Mouse (Mus musculus) naive thymus-derived CD4-positive, alpha-beta T cell, adult 2 months (primary cell): ENCODE measurements around the gene Ptges3.

Experiments
- DNase-seq: peaks from one replicate; pipeline ENCODE4 v3.0.0-alpha.2; 2011; ENCODE audit warnings: low read depth

Gene Ptges3

GRCm38 (mm10) chr10:128092506-128093495 is 34.0 kb downstream of the Ptges3 start:
- peak; percentile 73 for DNase-seq

DNA sequence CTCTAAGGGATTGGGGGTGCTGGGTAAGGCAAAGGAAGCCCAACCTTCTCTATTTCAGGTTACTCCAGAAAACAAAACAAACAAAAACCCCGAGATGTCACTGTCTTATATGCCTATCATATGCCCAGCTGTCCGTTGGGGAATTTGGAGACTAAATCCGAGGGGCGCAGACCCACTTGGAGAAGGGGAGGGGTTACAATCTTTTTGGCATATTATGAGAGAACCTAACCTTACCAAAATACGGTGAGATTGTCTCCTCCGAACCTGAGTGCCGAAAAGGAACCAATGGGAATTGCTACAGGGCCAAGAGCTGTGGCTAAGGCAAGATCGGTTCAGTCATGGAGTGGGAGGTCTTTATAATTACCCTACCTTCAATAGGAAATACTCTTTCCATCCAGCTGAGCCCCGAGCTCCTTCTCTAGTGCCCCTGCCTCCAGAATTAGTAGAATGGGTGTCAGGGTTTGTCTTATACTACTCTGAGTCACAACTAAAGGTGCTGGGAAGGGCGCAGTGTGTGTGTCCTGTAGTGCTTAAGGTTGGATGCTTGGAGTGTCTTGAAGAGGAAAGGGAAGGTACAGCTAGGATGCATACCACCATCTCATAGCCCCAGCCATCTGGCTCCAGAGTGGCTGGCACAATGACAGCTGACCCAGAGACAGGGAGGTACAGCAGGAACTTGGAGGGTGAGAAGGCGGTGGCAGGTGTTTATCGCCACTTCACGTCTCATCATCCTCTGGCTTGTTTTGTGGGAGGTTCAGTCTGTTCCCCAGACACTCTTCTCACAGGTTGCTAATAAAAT is 34.9 kb downstream of the Ptges3 start:
- DNase-seq: peak; percentile 55

DNA sequence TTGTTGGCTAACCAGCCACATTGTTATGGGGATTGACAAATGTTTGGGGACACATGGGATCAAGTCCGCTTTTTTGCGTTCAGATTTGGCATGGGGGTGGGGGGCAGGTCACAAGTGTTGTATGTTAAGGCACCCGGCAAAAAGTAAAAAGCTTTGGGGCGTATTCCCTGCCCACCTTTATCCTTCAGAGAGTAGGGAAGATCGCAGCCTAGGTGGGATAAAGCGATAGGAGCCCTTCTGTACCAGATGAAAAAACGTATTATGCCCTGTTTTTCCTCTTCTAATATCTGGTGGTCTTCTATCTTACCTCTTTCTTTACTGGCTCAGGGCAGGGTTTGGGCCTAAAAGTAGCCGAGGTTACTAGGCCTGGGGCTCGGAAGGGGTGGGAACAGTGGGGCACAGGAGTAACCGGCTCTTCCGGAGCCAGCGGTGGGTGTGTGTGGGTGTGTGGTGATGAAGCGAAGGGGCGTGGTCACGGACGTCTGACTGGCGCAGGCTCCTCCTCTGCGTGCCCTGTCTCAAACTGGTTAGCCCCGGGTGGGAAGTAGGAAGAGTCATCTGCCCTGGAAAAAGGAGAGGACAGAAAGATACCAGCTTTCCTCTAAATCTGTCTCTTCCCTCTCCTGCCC is 35.7 kb downstream of the Ptges3 start:
- DNase-seq: peak; percentile 93

- no peak for DNase-seq
These were observed 36.4 kb downstream of the Ptges3 start for GRCm38 (mm10) chr10:128095003-128095636.

DNA sequence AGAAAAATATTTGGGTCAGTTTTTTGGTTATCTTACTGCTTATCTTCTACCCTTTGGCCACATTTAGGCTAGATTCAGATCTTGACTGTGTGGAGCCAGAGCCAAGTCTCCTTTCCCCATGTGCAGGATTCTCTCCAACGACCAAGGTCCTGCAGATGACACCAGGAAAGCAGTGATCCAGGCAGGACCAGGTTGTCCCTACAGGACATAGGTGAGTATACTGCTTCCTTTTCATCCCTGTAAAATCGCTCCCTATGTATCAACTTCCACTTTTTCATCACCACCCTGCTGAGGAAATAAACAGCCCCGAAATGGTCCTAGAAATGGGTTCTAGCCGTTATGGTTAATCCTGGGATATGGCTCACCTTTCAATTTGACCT is 37.5 kb downstream of the Ptges3 start:
- DNase-seq: no peak

- DNase-seq: peak; percentile 87
These were observed 38.2 kb downstream of the Ptges3 start for GRCm38 (mm10) chr10:128096693-128097586.

GRCm38 (mm10) chr10:128097587-128097971 is 38.8 kb downstream of the Ptges3 start:
- peak; percentile 70 for DNase-seq

DNA sequence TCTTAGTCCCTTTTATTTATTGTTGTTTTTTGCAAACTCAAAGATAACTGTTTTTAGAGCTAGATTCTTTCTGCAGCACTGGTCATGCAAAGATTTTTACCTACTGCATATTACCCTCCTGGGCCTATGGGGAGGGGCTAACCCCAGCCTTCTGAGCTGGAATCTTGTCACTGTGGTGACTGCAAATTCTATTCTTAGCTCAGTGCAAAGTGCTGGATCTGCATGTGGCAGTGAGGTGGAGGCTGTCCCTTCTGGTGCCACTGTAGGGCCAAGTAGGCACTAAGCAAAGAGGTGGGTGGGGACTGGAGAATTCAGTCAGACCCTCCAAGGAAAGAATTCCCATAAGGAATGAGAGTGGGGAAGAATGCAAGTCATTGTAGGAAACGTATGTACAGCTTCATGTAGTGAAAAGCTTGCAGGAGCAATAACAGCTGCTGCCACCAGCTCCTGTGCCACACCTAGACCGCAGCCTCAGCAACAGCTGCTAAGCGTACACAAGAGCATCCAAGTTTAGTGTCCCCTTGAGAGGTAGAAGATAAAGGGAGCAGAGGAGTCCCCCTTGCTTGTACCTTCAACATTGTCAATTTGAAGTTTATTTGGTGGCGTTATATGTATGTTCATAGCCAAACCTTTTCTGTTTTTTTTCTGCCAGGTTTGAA is 51.5 kb downstream of the Ptges3 start:
- DNase-seq: no peak

DNA sequence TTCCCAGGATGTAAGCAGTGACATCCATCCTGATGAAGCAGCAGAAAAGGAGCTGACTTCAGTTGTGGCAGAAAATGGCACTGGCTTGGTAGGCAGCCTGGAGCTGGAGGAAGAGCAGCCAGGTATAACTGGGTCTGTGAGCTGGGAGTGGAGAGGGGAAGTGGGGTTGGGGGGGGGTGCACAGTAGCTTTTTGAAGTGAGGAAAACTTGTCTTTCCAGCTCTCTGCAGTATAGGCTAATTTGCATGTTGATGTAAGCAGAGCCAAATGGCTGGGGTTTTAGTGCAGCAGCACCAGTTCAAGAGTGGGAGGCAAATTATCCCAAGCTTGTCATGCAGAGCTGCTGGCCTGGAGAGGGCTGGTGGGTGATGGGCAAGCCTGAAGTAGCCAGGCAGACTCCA is 52.5 kb downstream of the Ptges3 start:
- no peak for DNase-seq

DNA sequence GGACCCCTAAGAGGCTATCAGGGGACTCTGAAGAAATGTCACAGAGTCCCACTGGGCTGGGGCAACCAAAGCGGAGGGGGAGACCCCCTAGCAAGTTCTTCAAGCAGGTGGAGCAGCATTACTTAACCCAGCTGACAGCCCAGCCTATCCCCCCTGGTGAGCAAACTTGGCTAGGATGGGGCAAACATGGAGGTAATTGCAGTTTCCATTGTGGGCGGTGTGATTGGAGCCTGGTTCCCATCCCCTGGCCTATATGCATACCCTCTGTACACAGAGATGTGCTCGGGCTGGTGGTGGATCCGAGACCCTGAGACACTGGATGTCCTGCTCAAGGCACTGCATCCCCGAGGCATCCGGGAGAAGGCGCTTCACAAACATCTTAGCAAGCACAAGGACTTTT is 65.1 kb downstream of the Ptges3 start:
- no peak for DNase-seq

DNA sequence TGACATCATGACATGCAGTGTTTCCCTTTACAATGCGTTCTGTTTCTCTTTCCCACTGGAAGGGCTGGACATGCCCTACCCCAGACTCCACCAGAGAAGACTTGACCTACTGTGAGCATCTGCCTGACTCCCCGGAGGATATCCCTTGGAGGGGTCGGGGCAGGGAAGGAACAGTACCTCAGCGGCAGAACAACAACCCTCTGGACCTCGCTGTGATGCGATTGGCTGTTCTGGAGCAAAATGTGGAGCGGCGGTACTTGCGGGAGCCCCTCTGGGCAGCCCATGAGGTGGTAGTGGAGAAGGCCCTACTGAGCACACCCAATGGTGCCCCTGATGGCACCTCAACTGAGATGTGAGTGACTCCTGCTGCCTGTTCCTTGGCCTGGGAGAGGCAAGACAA is 66.1 kb downstream of the Ptges3 start:
- DNase-seq: no peak

DNA sequence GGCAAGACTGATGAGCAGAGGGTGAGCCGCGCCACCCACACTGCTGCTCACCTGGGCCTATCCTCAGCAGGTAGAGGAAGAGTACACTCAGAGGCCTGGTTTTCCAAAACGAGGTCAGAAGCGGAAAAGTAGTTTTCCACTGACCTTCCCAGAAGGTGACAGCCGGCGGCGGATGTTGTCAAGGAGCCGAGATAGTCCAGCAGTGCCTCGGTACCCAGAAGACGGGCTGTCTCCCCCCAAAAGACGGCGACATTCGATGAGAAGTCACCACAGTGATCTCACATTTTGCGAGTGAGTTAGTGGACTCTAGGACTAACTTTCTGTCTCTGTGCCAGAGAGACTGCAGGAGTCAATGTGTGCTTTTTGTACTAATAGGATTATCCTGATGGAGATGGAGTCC is 67.2 kb downstream of the Ptges3 start:
- DNase-seq: no peak
